Mouse (Mus musculus) liver, embryonic 13.5 days (tissue): ENCODE data around the gene Tenm4. TPM values are rescaled to one million over a fixed set of nuclear protein-coding genes. Genes with fewer than 3 reads are reported as not detected.

Experiments
- ATAC-seq: fragments of 200-750 bp; cut with Nextera tagmentation; 2 replicates; pipeline ENCODE4 v1.8.0; 2017; ENCODE audit warnings: low read depth, mild to moderate bottlenecking, moderate number of reproducible peaks, moderate library complexity
- DNase-seq: peaks from one replicate; pipeline ENCODE4 v3.0.0; 2022
- H3K27ac ChIP-seq: fragments of 300-500 bp; sonication (generic); 2 replicates; pipeline ENCODE4 v1.5.1; 2015; ENCODE audit warnings: moderate library complexity, mild to moderate bottlenecking, inconsistent platforms
- H3K27me3 ChIP-seq: fragments of 300-500 bp; sonication (generic); 2 replicates; pipeline ENCODE4 v1.6.1; 2015; ENCODE audit warnings: mild to moderate bottlenecking, inconsistent platforms
- H3K36me3 ChIP-seq: fragments of 300-500 bp; sonication (generic); 2 replicates; pipeline ENCODE4 v1.6.1; 2015; ENCODE audit warnings: mild to moderate bottlenecking, inconsistent platforms
- H3K4me1 ChIP-seq: fragments of 300-500 bp; sonication (generic); replicated peaks from 2 replicates; pipeline ENCODE4 v1.6.1; 2015; ENCODE audit warnings: inconsistent platforms
- H3K4me2 ChIP-seq: fragments of 300-500 bp; sonication (generic); 2 replicates; pipeline ENCODE4 v1.6.1; 2015; ENCODE audit warnings: inconsistent platforms, mild to moderate bottlenecking, moderate library complexity
- H3K4me3 ChIP-seq: fragments of 300-500 bp; sonication (generic); replicated peaks from 2 replicates; pipeline ENCODE4 v1.5.1; 2015; ENCODE audit warnings: mild to moderate bottlenecking, inconsistent platforms
- H3K9ac ChIP-seq: fragments of 300-500 bp; sonication (generic); 2 replicates; pipeline ENCODE4 v1.6.1; 2015; ENCODE audit warnings: mild to moderate bottlenecking, inconsistent platforms
- H3K9me3 ChIP-seq: fragments of 300-500 bp; sonication (generic); replicated peaks from 2 replicates; pipeline ENCODE4 v1.6.1; 2016; ENCODE audit warnings: inconsistent platforms
- WGBS: fragments of 180-500 bp; shearing (Covaris S2); methylation state at CpG from one replicate; pipeline ENCODE4 v1.1.7; 2015; ENCODE audit not compliant: insufficient replicate concordance; 5-methylcytosine and 5-hydroxymethylcytosine counted together
- polyA plus RNA-seq: library from polyadenylated mRNA; unstranded; fragments of >200 nt; fragmentation: Nextera tagmentation; extraction: Ambion mirVana; gene quantifications from 2 replicates; pipeline ENCODE4 v1.2.1, GENCODE M21; 2015

Tenm4 gene
- polyA plus RNA-seq, 1 experiment from 2014 or later = 0.47 TPM

- no peak for DNase-seq
- Histone ChIP-seq H3K9me3 (no peaks in the 10 kb centered on the region), H3K9ac (no peak overlapping the region), H3K27ac (no peak overlapping the region), H3K4me2 (no peak overlapping the region), H3K4me3 (no peak overlapping the region), H3K4me1 (no peaks in the 10 kb centered on the region), H3K27me3 (no peaks in the 10 kb centered on the region), H3K36me3 (no peaks in the 10 kb centered on the region)
- no peak for ATAC-seq
- WGBS = 40% methylated on average over 2 of the region's 2 CpGs
Measured at GRCm38 (mm10) chr7:96523673-96524072, 352.6 kb downstream of the Tenm4 start.

- no peaks in the 10 kb centered on the region for H3K27me3 ChIP-seq
- H3K9me3 ChIP-seq = no peaks in the 10 kb centered on the region
- no peak overlapping the region for H3K9ac ChIP-seq
- H3K4me2 ChIP-seq = no peak overlapping the region
- H3K27ac ChIP-seq = no peak overlapping the region
- DNase-seq (no peak), ATAC-seq (no peak)
- WGBS = 48% methylated on average over 8 of the region's 8 CpGs
- no peaks in the 10 kb centered on the region for H3K36me3 ChIP-seq
- H3K4me1 ChIP-seq = no peaks in the 10 kb centered on the region
- no peak overlapping the region for H3K4me3 ChIP-seq
Measured at GRCm38 (mm10) chr7:96524486-96525205, 353.6 kb downstream of the Tenm4 start.

- Histone ChIP-seq H3K27ac (no peak overlapping the region), H3K4me3 (no peak overlapping the region), H3K36me3 (no peaks in the 10 kb centered on the region), H3K9ac (no peak overlapping the region), H3K27me3 (no peaks in the 10 kb centered on the region), H3K4me2 (no peak overlapping the region), H3K9me3 (no peaks in the 10 kb centered on the region), H3K4me1 (no peaks in the 10 kb centered on the region)
- no peak for ATAC-seq
- no peak for DNase-seq
- WGBS = 60% methylated on average over 1 of the region's 1 CpGs
Measured at GRCm38 (mm10) chr7:96525344-96525743, 354.3 kb downstream of the Tenm4 start.

GRCm38 (mm10) chr7:96530571-96531426, 359.8 kb downstream of the Tenm4 start:
- H3K36me3 ChIP-seq = no peaks in the 10 kb centered on the region
- no peaks in the 10 kb centered on the region for H3K4me1 ChIP-seq
- H3K9me3 ChIP-seq = no peaks in the 10 kb centered on the region
- no peak overlapping the region for H3K4me2 ChIP-seq
- no peak overlapping the region for H3K9ac ChIP-seq
- no peaks in the 10 kb centered on the region for H3K27me3 ChIP-seq
- 57% methylated on average over 10 of the region's 10 CpGs for WGBS
- no peak overlapping the region for H3K4me3 ChIP-seq
- ATAC-seq = no peak
- no peak overlapping the region for H3K27ac ChIP-seq
- DNase-seq = no peak

GRCm38 (mm10) chr7:96531954-96532737, 361.1 kb downstream of the Tenm4 start:
- 43% methylated on average over 5 of the region's 5 CpGs for WGBS
- H3K27me3 ChIP-seq = no peaks in the 10 kb centered on the region

GRCm38 (mm10) chr7:96532804-96533400, 361.9 kb downstream of the Tenm4 start:
- DNase-seq = no peak
- Histone ChIP-seq H3K4me2 (no peak overlapping the region), H3K27ac (no peak overlapping the region), H3K36me3 (no peaks in the 10 kb centered on the region), H3K27me3 (no peaks in the 10 kb centered on the region), H3K4me1 (no peaks in the 10 kb centered on the region), H3K9me3 (no peaks in the 10 kb centered on the region), H3K9ac (no peak overlapping the region), H3K4me3 (no peak overlapping the region)
- 64% methylated on average over 5 of the region's 5 CpGs for WGBS
- ATAC-seq = no peak

More at GRCm38 (mm10) chr7:96531954-96532737, 361.1 kb downstream of the Tenm4 start:
- no peak overlapping the region for H3K4me3 ChIP-seq
- ATAC-seq (no peak), DNase-seq (no peak)
- no peaks in the 10 kb centered on the region for H3K9me3 ChIP-seq
- H3K36me3 ChIP-seq = no peaks in the 10 kb centered on the region
- no peak overlapping the region for H3K27ac ChIP-seq
- H3K4me1 ChIP-seq = no peaks in the 10 kb centered on the region
- no peak overlapping the region for H3K4me2 ChIP-seq
- no peak overlapping the region for H3K9ac ChIP-seq

- H3K9ac ChIP-seq = no peak overlapping the region
- no peak overlapping the region for H3K27ac ChIP-seq
- no peaks in the 10 kb centered on the region for H3K27me3 ChIP-seq
- H3K9me3 ChIP-seq = no peaks in the 10 kb centered on the region
- no peak for ATAC-seq
- no peaks in the 10 kb centered on the region for H3K4me1 ChIP-seq
- H3K4me2 ChIP-seq = no peak overlapping the region
- H3K36me3 ChIP-seq = no peaks in the 10 kb centered on the region
- no peak overlapping the region for H3K4me3 ChIP-seq
- DNase-seq = no peak
- 65% methylated on average over 9 of the region's 9 CpGs for WGBS
Measured at GRCm38 (mm10) chr7:96536313-96536880, 365.4 kb downstream of the Tenm4 start.

- Histone ChIP-seq H3K27ac (no peak overlapping the region), H3K4me3 (no peak overlapping the region), H3K9me3 (no peaks in the 10 kb centered on the region), H3K9ac (no peak overlapping the region), H3K4me2 (no peak overlapping the region), H3K4me1 (no peaks in the 10 kb centered on the region), H3K36me3 (no peaks in the 10 kb centered on the region), H3K27me3 (no peaks in the 10 kb centered on the region)
- 61% methylated on average over 4 of the region's 4 CpGs for WGBS
- no peak for DNase-seq
- no peak for ATAC-seq
Measured at GRCm38 (mm10) chr7:96539248-96540034, 368.4 kb downstream of the Tenm4 start.

GRCm38 (mm10) chr7:96540458-96541096, 369.5 kb downstream of the Tenm4 start:
- no peak for ATAC-seq
- H3K9me3 ChIP-seq = no peaks in the 10 kb centered on the region
- H3K4me3 ChIP-seq = no peak overlapping the region
- no peaks in the 10 kb centered on the region for H3K4me1 ChIP-seq
- 36% methylated on average over 7 of the region's 7 CpGs for WGBS
- H3K9ac ChIP-seq = no peak overlapping the region
- no peak for DNase-seq
- no peak overlapping the region for H3K27ac ChIP-seq
- no peaks in the 10 kb centered on the region for H3K36me3 ChIP-seq
- H3K27me3 ChIP-seq = no peaks in the 10 kb centered on the region
- no peak overlapping the region for H3K4me2 ChIP-seq

GRCm38 (mm10) chr7:96545979-96546378, 374.9 kb downstream of the Tenm4 start:
- Histone ChIP-seq H3K36me3 (no peaks in the 10 kb centered on the region), H3K9ac (no peak overlapping the region), H3K4me2 (no peak overlapping the region), H3K4me3 (no peak overlapping the region), H3K27me3 (no peaks in the 10 kb centered on the region), H3K9me3 (no peaks in the 10 kb centered on the region), H3K4me1 (no peaks in the 10 kb centered on the region), H3K27ac (no peak overlapping the region)
- DNase-seq (no peak), ATAC-seq (no peak)
- 27% methylated on average over 5 of the region's 5 CpGs for WGBS
